Mouse (Mus musculus): ENCODE data around the gene Pax7. TPM values are rescaled to one million over a fixed set of nuclear protein-coding genes. Genes with fewer than 3 reads are reported as not detected.

Gene Pax7
- total RNA-seq, 1 experiment: 0.09 TPM

DNA sequence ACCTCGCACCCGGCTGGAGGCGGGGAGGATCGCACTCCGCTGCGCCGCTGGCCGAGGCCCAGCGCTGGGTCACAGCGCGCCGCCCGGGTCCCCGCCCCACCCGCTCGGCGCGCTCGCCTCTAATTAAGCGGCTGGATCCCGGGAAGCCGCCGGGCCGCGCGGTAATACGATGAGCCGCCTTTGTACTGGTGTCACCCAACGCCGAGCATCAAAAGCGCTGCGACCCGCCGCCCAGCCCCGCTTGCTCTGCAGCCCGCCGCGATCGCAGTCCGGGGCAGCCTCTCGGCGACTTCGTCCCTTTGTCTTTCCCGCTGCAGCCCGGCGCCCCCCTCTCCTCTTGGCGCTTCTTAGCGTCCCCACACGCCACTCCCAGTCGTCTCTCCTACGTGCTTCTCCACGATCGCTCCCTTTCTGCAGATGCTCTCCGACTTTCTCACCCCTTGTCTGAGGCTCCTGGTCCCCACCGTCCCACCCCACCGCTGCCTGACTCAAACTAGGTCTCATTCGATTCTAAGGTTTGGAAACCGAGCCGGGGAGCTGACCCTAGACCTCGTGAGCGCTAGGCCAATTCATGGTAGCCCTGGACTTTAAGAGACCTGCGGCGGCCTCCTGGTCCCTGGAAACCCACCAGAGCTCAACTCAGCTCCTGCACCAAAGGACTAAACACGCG, 11.7 kb downstream of the Pax7 start:
- no peak for TF ChIP-seq ZNF384 (IDR thresholded peaks at IDR 0.05; ENCODE audit: low read depth, low read length)
- no peak for TF ChIP-seq MAFK (IDR thresholded peaks at IDR 0.05; ENCODE audit: insufficient read depth, low read depth, low read length)
- no peak for TF ChIP-seq HCFC1 (IDR thresholded peaks at IDR 0.05; ENCODE audit: borderline replicate concordance, insufficient read depth, low read length)
- TF ChIP-seq CHD2 (IDR thresholded peaks at IDR 0.05; ENCODE audit: low read depth, low read length): no peak
- no peak for TF ChIP-seq ZC3H11A (IDR thresholded peaks at IDR 0.05; ENCODE audit: borderline replicate concordance, low read depth, low read length)
- H3K27ac ChIP-seq (ENCODE audit: insufficient read depth, low read depth, low read length, poor library complexity, severe bottlenecking): no peak overlapping the region
- H3K4me1 ChIP-seq (ENCODE audit: control insufficient read depth in 2 of 2, insufficient read depth in 2 of 2, low read length in 2 of 2, poor library complexity in 1 of 2): peaks cover 0 to 11% of the 10 kb centered on the region in 2 experiments; a peak in 2 of 4 replicates
- in situ Hi-C loops (cut with MboI; ENCODE audit: low sequenced_read_pairs in 2 of 2, unreplicated experiment in 2 of 2): no loop called here
- H3K9ac ChIP-seq (ENCODE audit: insufficient read depth, low read depth, low read length, poor library complexity, severe bottlenecking): no peak overlapping the region
- DNase-seq (ENCODE audit: low read depth, low spot score): no peak
- no peaks in the 10 kb centered on the region for H3K36me3 ChIP-seq (ENCODE audit: control insufficient read depth, insufficient read depth, low read length, poor library complexity, severe bottlenecking)
- H3K9me3 ChIP-seq (ENCODE audit: control insufficient read depth, insufficient read depth, low read depth, low read length): no peaks in the 10 kb centered on the region
- peak overlapping the region; percentile 4; a peak in 2 of 4 replicates for H3K4me3 ChIP-seq (ENCODE audit: insufficient read depth in 1 of 2, low read depth in 1 of 2, low read length in 2 of 2, poor library complexity in 1 of 2, severe bottlenecking in 1 of 2)

DNA sequence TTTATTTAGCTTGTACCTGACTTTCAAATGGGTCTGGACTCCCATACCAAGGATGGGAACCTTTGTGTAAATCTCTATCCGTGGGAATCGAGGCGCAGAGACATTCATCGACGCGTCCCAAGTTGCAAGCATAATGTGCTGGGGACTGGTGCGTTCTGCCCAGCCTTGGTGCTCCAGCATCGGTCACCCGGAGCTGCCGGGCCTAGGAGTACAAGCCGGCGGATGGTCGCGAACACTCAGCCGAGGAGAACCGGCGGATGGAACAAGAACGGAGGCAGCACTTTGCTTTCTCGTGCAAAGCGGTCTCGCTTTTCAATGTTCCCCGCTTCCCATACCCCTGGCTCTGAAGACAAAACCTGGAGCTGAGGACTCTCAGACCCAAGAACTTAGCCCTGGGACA, 12.3 kb downstream of the Pax7 start:
- in situ Hi-C loops (cut with MboI; ENCODE audit: low sequenced_read_pairs in 2 of 2, unreplicated experiment in 2 of 2): no loop called here
- DNase-seq (ENCODE audit: low read depth, low spot score): no peak
- no peaks in the 10 kb centered on the region for H3K9me3 ChIP-seq (ENCODE audit: control insufficient read depth, insufficient read depth, low read depth, low read length)
- H3K9ac ChIP-seq (ENCODE audit: insufficient read depth, low read depth, low read length, poor library complexity, severe bottlenecking): no peak overlapping the region
- TF ChIP-seq ZNF384 (IDR thresholded peaks at IDR 0.05; ENCODE audit: low read depth, low read length) (no peak), ZC3H11A (IDR thresholded peaks at IDR 0.05; ENCODE audit: borderline replicate concordance, low read depth, low read length) (no peak), CHD2 (IDR thresholded peaks at IDR 0.05; ENCODE audit: low read depth, low read length) (no peak), MAFK (IDR thresholded peaks at IDR 0.05; ENCODE audit: insufficient read depth, low read depth, low read length) (no peak), HCFC1 (IDR thresholded peaks at IDR 0.05; ENCODE audit: borderline replicate concordance, insufficient read depth, low read length) (no peak)
- peak overlapping the region in 1 of 2 experiments; percentile 17; a peak in 2 of 4 replicates for H3K4me3 ChIP-seq (ENCODE audit: insufficient read depth in 1 of 2, low read depth in 1 of 2, low read length in 2 of 2, poor library complexity in 1 of 2, severe bottlenecking in 1 of 2)
- H3K4me1 ChIP-seq (ENCODE audit: control insufficient read depth in 2 of 2, insufficient read depth in 2 of 2, low read length in 2 of 2, poor library complexity in 1 of 2): peaks cover 0 to 11% of the 10 kb centered on the region in 2 experiments; a peak in 2 of 4 replicates
- H3K36me3 ChIP-seq (ENCODE audit: control insufficient read depth, insufficient read depth, low read length, poor library complexity, severe bottlenecking): no peaks in the 10 kb centered on the region
- no peak overlapping the region for H3K27ac ChIP-seq (ENCODE audit: insufficient read depth, low read depth, low read length, poor library complexity, severe bottlenecking)

- no peak overlapping the region for H3K27ac ChIP-seq (ENCODE audit: insufficient read depth, low read depth, low read length, poor library complexity, severe bottlenecking)
- no peak for TF ChIP-seq ZNF384 (IDR thresholded peaks at IDR 0.05; ENCODE audit: low read depth, low read length)
- no peak for TF ChIP-seq MAFK (IDR thresholded peaks at IDR 0.05; ENCODE audit: insufficient read depth, low read depth, low read length)
- no peak for TF ChIP-seq HCFC1 (IDR thresholded peaks at IDR 0.05; ENCODE audit: borderline replicate concordance, insufficient read depth, low read length)
- no peak for TF ChIP-seq CHD2 (IDR thresholded peaks at IDR 0.05; ENCODE audit: low read depth, low read length)
- no peak for TF ChIP-seq ZC3H11A (IDR thresholded peaks at IDR 0.05; ENCODE audit: borderline replicate concordance, low read depth, low read length)
- H3K4me1 ChIP-seq (ENCODE audit: control insufficient read depth in 2 of 2, insufficient read depth in 2 of 2, low read length in 2 of 2, poor library complexity in 1 of 2): peaks cover 0 to 11% of the 10 kb centered on the region in 2 experiments; a peak in 2 of 4 replicates
- H3K9ac ChIP-seq (ENCODE audit: insufficient read depth, low read depth, low read length, poor library complexity, severe bottlenecking): no peak overlapping the region
- H3K9me3 ChIP-seq (ENCODE audit: control insufficient read depth, insufficient read depth, low read depth, low read length): no peaks in the 10 kb centered on the region
- DNase-seq (ENCODE audit: low read depth, low spot score): no peak
- no peak overlapping the region for H3K4me3 ChIP-seq (ENCODE audit: insufficient read depth in 1 of 2, low read depth in 1 of 2, low read length in 2 of 2, poor library complexity in 1 of 2, severe bottlenecking in 1 of 2)
- in situ Hi-C loops (cut with MboI; ENCODE audit: low sequenced_read_pairs in 2 of 2, unreplicated experiment in 2 of 2): no loop called here
- H3K36me3 ChIP-seq (ENCODE audit: control insufficient read depth, insufficient read depth, low read length, poor library complexity, severe bottlenecking): no peaks in the 10 kb centered on the region
Observed at GRCm38 (mm10) chr4:139819411-139820030, 13.8 kb downstream of the Pax7 start.

DNA sequence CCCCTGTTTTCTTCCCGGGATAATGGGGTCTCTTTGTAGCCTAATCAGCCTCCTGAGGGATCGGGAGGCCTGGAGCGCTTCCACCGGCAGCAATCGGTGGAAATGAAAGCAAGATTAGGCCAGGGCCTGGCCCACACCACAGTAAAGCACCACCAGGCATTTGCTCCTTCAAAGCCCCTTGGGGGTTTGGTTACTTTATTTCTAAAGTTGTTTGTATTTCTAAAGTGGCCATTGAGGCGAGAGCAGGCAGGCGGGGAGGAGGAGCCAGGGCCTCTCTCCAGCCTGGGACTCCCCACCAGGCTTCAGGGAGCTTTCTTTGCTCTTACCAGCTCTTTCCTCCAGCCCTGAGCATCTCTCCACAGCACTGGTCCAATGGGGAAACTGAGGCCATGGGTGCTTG, 15.2 kb downstream of the Pax7 start:
- Histone ChIP-seq H3K9ac (ENCODE audit: insufficient read depth, low read depth, low read length, poor library complexity, severe bottlenecking) (no peak overlapping the region), H3K4me1 (ENCODE audit: control insufficient read depth in 2 of 2, insufficient read depth in 2 of 2, low read length in 2 of 2, poor library complexity in 1 of 2) (peaks cover 0 to 8% of the 10 kb centered on the region in 2 experiments; a peak in 2 of 4 replicates), H3K9me3 (ENCODE audit: control insufficient read depth, insufficient read depth, low read depth, low read length) (no peaks in the 10 kb centered on the region), H3K27ac (ENCODE audit: insufficient read depth, low read depth, low read length, poor library complexity, severe bottlenecking) (no peak overlapping the region), H3K36me3 (ENCODE audit: control insufficient read depth, insufficient read depth, low read length, poor library complexity, severe bottlenecking) (no peaks in the 10 kb centered on the region), H3K4me3 (ENCODE audit: insufficient read depth in 1 of 2, low read depth in 1 of 2, low read length in 2 of 2, poor library complexity in 1 of 2, severe bottlenecking in 1 of 2) (no peak overlapping the region)
- no peak for TF ChIP-seq ZNF384 (IDR thresholded peaks at IDR 0.05; ENCODE audit: low read depth, low read length)
- TF ChIP-seq MAFK (IDR thresholded peaks at IDR 0.05; ENCODE audit: insufficient read depth, low read depth, low read length): no peak
- in situ Hi-C loops (cut with MboI; ENCODE audit: low sequenced_read_pairs in 2 of 2, unreplicated experiment in 2 of 2): no loop called here
- DNase-seq (ENCODE audit: low read depth, low spot score): no peak

Measured in ES-E14 (cell line).